Mouse (Mus musculus) liver, embryonic 13.5 days (tissue): ENCODE measurements around the gene Cnnm2. TPM values are rescaled to one million over a fixed set of nuclear protein-coding genes. Genes with fewer than 3 reads are reported as not detected.
A peak's percentile ranks its signal among the peaks of the same experiment; 100 is the strongest.

Experiments used
- ATAC-seq: fragments of 200-750 bp; cut with Nextera tagmentation; 2 replicates; pipeline ENCODE4 v1.8.0; 2017; ENCODE audit warnings: low read depth, mild to moderate bottlenecking, moderate number of reproducible peaks, moderate library complexity
- DNase-seq: peaks from one replicate; pipeline ENCODE4 v3.0.0; 2022
- H3K27ac ChIP-seq: fragments of 300-500 bp; sonication (generic); 2 replicates; pipeline ENCODE4 v1.5.1; 2015; ENCODE audit warnings: moderate library complexity, mild to moderate bottlenecking, inconsistent platforms
- H3K27me3 ChIP-seq: fragments of 300-500 bp; sonication (generic); 2 replicates; pipeline ENCODE4 v1.6.1; 2015; ENCODE audit warnings: mild to moderate bottlenecking, inconsistent platforms
- H3K36me3 ChIP-seq: fragments of 300-500 bp; sonication (generic); 2 replicates; pipeline ENCODE4 v1.6.1; 2015; ENCODE audit warnings: mild to moderate bottlenecking, inconsistent platforms
- H3K4me1 ChIP-seq: fragments of 300-500 bp; sonication (generic); replicated peaks from 2 replicates; pipeline ENCODE4 v1.6.1; 2015; ENCODE audit warnings: inconsistent platforms
- H3K4me2 ChIP-seq: fragments of 300-500 bp; sonication (generic); 2 replicates; pipeline ENCODE4 v1.6.1; 2015; ENCODE audit warnings: inconsistent platforms, mild to moderate bottlenecking, moderate library complexity
- H3K4me3 ChIP-seq: fragments of 300-500 bp; sonication (generic); replicated peaks from 2 replicates; pipeline ENCODE4 v1.5.1; 2015; ENCODE audit warnings: mild to moderate bottlenecking, inconsistent platforms
- H3K9ac ChIP-seq: fragments of 300-500 bp; sonication (generic); 2 replicates; pipeline ENCODE4 v1.6.1; 2015; ENCODE audit warnings: mild to moderate bottlenecking, inconsistent platforms
- H3K9me3 ChIP-seq: fragments of 300-500 bp; sonication (generic); replicated peaks from 2 replicates; pipeline ENCODE4 v1.6.1; 2016; ENCODE audit warnings: inconsistent platforms
- WGBS: fragments of 180-500 bp; shearing (Covaris S2); methylation state at CpG from one replicate; pipeline ENCODE4 v1.1.7; 2015; ENCODE audit not compliant: insufficient replicate concordance; 5-methylcytosine and 5-hydroxymethylcytosine counted together
- polyA plus RNA-seq: library from polyadenylated mRNA; unstranded; fragments of >200 nt; fragmentation: Nextera tagmentation; extraction: Ambion mirVana; gene quantifications from 2 replicates; pipeline ENCODE4 v1.2.1, GENCODE M21; 2015

Cnnm2 gene
- polyA plus RNA-seq, 1 experiment from 2014 or later, result 1.2 TPM

DNA sequence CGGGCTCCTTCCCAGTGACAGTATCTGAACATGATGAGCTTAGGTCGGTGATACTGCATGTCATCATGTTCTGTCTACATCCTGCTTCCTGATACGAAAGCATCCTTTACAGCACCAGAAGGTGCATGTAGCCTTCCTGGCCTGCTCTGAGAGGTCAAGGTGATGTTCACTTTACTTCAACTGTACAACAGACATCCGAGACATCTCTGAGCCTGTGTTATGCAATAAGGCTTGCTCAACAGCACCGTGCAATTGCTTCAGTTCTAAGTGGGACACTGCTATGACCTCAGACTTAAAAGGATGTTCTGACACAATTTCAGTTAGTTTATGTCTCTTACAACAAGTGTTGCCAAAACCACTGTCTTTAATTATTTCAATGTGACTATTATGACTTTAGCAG is 139.9 kb downstream of the Cnnm2 start:
- H3K36me3 ChIP-seq, result peaks cover 37% of the 10 kb centered on the region
- H3K9me3 ChIP-seq, result peaks cover 6% of the 10 kb centered on the region; the same call in 1 of the 2 replicates

DNA sequence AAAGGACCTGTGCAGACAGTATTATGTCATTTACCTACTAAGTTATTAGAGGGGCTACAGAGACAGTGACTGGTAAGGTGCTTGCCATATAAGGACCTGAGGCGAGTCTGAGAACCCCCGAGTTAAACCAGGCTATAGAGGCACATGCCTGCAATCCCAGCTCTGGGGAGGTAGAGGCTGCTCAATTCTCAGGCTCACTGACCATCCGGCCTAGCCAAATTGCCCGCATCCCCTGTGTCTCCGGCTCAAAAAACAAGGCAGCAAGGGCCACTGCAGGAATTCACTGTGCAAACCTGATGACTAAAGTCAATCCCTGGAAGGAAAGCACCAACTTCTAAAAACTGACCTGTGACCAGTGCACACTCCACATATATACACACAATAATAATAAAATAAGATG is 142.0 kb downstream of the Cnnm2 start:
- H3K27me3 ChIP-seq, result no peaks in the 10 kb centered on the region
- H3K4me1 ChIP-seq, result peaks cover 85% of the 10 kb centered on the region
- H3K36me3 ChIP-seq, result peaks cover 20% of the 10 kb centered on the region
- WGBS, result 89% methylated on average over 5 of the region's 5 CpGs
- no peak overlapping the region for H3K4me2 ChIP-seq
- DNase-seq (no peak), ATAC-seq (no peak)
- peak overlapping the region; percentile 96 for H3K27ac ChIP-seq
- H3K9ac ChIP-seq, result peak overlapping the region; percentile 37; the same call in 1 of the 2 replicates
- H3K4me3 ChIP-seq, result no peak overlapping the region
- H3K9me3 ChIP-seq, result no peaks in the 10 kb centered on the region

More for the DNA sequence above, 139.9 kb downstream of the Cnnm2 start:
- peak overlapping the region; percentile 6; the same call in 1 of the 2 replicates for H3K9ac ChIP-seq
- H3K27me3 ChIP-seq, result no peaks in the 10 kb centered on the region
- WGBS, result 45% methylated on average over 5 of the region's 5 CpGs
- peak overlapping the region; percentile 77 for H3K27ac ChIP-seq
- H3K4me3 ChIP-seq, result no peak overlapping the region
- H3K4me2 ChIP-seq, result peak overlapping the region; percentile 30
- H3K4me1 ChIP-seq, result peaks cover 69% of the 10 kb centered on the region
- DNase-seq (no peak), ATAC-seq (no peak)

DNA sequence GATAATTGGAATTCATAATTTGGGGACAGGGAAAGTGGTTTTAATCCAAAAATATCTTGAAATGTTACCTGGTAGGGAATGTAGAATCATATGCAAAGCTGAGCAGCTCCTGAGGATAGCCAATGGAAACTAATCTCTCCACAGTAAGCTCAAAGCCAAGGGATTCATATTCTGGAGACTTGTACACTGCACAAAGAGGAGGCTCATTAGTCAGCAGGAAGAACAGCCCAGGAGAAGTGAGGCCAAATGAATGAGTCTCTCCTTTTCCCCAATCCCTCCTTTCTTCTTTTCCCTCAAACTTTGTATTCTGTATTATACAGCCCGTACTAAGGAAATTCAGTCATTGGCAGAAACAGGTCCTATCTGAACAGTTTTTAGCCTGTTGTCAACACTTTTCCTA is 143.5 kb downstream of the Cnnm2 start:
- peak; percentile 60 for ATAC-seq
- H3K27me3 ChIP-seq, result no peaks in the 10 kb centered on the region
- H3K36me3 ChIP-seq, result peaks cover 9% of the 10 kb centered on the region; the same call in 1 of the 2 replicates
- no peak for DNase-seq
- H3K9me3 ChIP-seq, result no peaks in the 10 kb centered on the region
- H3K4me1 ChIP-seq, result peaks cover 89% of the 10 kb centered on the region
- peak overlapping the region; percentile 96 for H3K27ac ChIP-seq
- H3K9ac ChIP-seq, result peak overlapping the region; percentile 61
- peak overlapping the region; percentile 24 for H3K4me3 ChIP-seq
- H3K4me2 ChIP-seq, result peak overlapping the region; percentile 60
- WGBS, result 36% methylated on average over 1 of the region's 1 CpGs

DNA sequence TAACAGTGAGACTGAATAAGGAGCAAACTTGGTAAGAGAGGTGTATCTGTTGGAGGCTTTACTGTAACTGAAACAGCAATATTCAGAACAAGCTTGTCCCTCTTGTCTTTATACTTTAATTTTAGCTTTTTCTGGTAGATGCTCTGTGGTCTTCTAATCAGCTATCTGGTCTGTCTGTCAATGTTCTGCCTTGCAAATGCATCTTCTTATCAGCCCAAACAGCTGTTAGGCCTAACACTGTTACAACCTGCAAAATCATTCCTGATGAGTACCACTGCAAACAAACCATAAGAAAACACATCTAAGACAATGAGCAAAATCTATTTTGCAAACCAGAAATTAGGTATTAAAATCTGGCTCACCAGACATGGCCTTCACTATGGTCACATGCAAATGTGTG is 144.0 kb downstream of the Cnnm2 start:
- Histone ChIP-seq H3K4me3 (peak overlapping the region; percentile 24), H3K4me1 (peaks cover 88% of the 10 kb centered on the region), H3K36me3 (peaks cover 9% of the 10 kb centered on the region; the same call in 1 of the 2 replicates), H3K27me3 (no peaks in the 10 kb centered on the region), H3K9me3 (no peaks in the 10 kb centered on the region), H3K27ac (peak overlapping the region; percentile 96), H3K4me2 (peak overlapping the region; percentile 60), H3K9ac (peak overlapping the region; percentile 61)
- peak; percentile 53 for DNase-seq
- peak; percentile 85 for ATAC-seq

DNA sequence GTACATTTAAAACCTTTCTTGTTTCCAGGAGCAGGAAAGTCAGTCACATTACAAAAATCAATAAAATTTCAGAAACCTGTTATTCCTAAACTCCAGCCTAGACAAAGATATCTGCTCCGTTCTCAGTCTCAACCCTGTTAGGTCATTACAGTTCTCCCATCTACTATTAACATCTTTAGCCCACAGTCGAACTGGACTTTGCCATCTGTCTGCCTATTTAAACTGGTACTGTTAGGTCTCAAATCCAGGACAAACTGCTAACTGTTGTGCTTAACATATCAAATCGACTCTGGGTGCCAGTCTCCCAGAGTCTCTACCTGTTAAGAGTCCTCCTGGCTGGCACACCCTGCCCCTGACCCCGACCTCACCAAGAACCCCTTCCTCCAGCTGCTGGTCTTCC is 144.6 kb downstream of the Cnnm2 start:
- Histone ChIP-seq H3K4me2 (peak overlapping the region; percentile 60), H3K4me1 (peaks cover 88% of the 10 kb centered on the region)

DNA sequence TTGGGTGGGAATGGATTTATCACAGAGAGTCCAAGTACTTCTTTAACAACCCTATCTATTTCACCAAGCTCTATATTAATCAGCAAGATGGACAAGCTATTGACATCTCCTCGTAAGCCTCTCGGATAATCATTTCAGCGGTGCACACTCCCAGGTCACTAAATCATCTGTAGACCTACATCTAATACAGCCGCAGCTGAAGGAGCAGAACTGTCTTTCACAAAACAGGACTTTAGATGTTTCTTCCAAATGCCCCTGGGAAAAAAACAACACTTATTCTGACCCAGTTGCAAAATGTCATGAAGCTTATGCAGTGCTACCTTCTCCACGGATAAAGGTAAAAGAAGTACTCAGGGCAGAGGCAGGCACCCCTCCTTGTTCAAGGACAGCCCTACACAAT is 146.8 kb downstream of the Cnnm2 start:
- DNase-seq (no peak), ATAC-seq (no peak)
- Histone ChIP-seq H3K36me3 (peaks cover 14% of the 10 kb centered on the region; the same call in 1 of the 2 replicates), H3K27ac (peak overlapping the region; percentile 47), H3K9me3 (no peaks in the 10 kb centered on the region), H3K4me2 (no peak overlapping the region), H3K4me1 (peaks cover 92% of the 10 kb centered on the region), H3K27me3 (no peaks in the 10 kb centered on the region), H3K9ac (no peak overlapping the region), H3K4me3 (no peak overlapping the region)
- WGBS, result 73% methylated on average over 5 of the region's 5 CpGs

More for the DNA sequence above, 144.6 kb downstream of the Cnnm2 start:
- H3K36me3 ChIP-seq, result peaks cover 9% of the 10 kb centered on the region; the same call in 1 of the 2 replicates
- H3K9me3 ChIP-seq, result no peaks in the 10 kb centered on the region
- WGBS, result 54% methylated on average over 4 of the region's 4 CpGs
- no peaks in the 10 kb centered on the region for H3K27me3 ChIP-seq
- H3K9ac ChIP-seq, result peak overlapping the region; percentile 57
- no peak for DNase-seq
- H3K27ac ChIP-seq, result peak overlapping the region; percentile 96
- H3K4me3 ChIP-seq, result no peak overlapping the region
- 0 out of 2 replicates have a peak, but pooled peaks have one; percentile 15 for ATAC-seq

DNA sequence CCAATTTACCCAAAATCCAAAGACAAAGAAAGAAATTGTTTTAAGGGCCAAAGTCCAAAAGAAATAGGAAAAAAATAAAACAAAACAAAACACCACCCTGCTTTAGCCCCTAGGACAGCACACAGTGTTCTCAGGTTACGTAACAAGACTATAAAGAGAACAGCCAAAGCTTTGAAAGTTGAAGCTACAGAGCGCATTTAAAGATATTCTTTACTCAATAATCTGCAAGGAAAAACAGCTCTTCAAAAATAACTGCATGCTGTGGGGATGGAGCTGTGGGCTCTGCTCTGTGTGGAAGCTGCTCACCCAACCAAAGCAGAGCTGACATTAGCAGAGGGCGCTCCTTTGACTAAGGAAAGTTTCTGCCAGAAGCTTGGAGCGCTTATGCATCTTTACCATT is 147.6 kb downstream of the Cnnm2 start:
- Histone ChIP-seq H3K27ac (peak overlapping the region; percentile 47), H3K36me3 (peaks cover 6% of the 10 kb centered on the region; the same call in 1 of the 2 replicates), H3K9me3 (no peaks in the 10 kb centered on the region), H3K9ac (no peak overlapping the region), H3K27me3 (no peaks in the 10 kb centered on the region), H3K4me3 (no peak overlapping the region), H3K4me1 (peaks cover 85% of the 10 kb centered on the region), H3K4me2 (no peak overlapping the region)
- ATAC-seq, result no peak
- WGBS, result 93% methylated on average over 4 of the region's 4 CpGs
- DNase-seq, result no peak

DNA sequence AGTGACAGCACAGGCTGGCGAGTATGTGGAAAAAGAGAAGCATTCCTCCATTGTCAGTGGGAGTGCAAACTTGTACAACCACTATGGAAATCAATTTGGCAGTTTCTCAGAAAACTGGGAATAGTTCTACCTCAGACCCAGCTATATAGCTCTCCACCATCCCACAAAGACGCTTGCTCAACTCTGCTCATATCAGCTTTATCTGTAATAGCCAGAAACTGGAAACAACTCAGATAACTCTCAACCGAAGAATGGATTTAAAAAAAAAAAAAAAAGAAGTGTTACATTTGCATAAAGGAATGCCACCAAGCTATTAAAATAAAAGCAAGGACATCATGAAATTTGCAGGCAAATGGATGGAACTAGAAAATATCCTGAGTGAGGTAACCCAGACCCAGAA is 150.1 kb downstream of the Cnnm2 start:
- Histone ChIP-seq H3K4me3 (no peak overlapping the region), H3K27me3 (no peaks in the 10 kb centered on the region), H3K36me3 (peaks cover 9% of the 10 kb centered on the region; the same call in 1 of the 2 replicates), H3K9me3 (no peaks in the 10 kb centered on the region), H3K4me2 (peak overlapping the region; percentile 28), H3K9ac (no peak overlapping the region; the same call in 1 of the 2 replicates), H3K27ac (no peak overlapping the region; the same call in 1 of the 2 replicates), H3K4me1 (peaks cover 65% of the 10 kb centered on the region)
- DNase-seq (no peak), ATAC-seq (peak; percentile 66)
- 39% methylated on average over 3 of the region's 3 CpGs for WGBS

DNA sequence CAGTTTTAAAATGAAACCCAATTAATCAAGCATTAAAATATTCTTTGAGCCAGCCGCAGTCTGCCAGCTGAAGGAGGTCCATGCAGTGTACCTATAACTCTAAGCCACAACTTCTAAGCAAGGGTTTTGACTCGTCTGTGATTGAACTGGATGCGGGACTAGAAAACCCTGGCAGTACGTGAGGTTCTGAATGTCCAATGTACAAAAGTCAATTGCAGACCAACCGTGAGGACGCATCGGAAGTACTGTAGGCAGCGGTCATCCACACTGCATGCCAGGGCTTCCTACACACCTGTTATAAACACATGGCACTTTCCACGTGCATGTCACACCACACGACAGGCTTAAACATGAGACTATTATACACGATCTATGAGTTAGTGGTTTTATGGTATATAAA is 152.2 kb downstream of the Cnnm2 start:
- WGBS, result 86% methylated on average over 11 of the region's 11 CpGs
- Histone ChIP-seq H3K36me3 (peaks cover 9% of the 10 kb centered on the region; the same call in 1 of the 2 replicates), H3K27ac (peak overlapping the region; percentile 50; the same call in 1 of the 2 replicates), H3K4me2 (no peak overlapping the region), H3K4me3 (no peak overlapping the region), H3K4me1 (peaks cover 47% of the 10 kb centered on the region), H3K9me3 (no peaks in the 10 kb centered on the region), H3K27me3 (no peaks in the 10 kb centered on the region), H3K9ac (no peak overlapping the region)
- DNase-seq, result no peak
- ATAC-seq, result no peak

DNA sequence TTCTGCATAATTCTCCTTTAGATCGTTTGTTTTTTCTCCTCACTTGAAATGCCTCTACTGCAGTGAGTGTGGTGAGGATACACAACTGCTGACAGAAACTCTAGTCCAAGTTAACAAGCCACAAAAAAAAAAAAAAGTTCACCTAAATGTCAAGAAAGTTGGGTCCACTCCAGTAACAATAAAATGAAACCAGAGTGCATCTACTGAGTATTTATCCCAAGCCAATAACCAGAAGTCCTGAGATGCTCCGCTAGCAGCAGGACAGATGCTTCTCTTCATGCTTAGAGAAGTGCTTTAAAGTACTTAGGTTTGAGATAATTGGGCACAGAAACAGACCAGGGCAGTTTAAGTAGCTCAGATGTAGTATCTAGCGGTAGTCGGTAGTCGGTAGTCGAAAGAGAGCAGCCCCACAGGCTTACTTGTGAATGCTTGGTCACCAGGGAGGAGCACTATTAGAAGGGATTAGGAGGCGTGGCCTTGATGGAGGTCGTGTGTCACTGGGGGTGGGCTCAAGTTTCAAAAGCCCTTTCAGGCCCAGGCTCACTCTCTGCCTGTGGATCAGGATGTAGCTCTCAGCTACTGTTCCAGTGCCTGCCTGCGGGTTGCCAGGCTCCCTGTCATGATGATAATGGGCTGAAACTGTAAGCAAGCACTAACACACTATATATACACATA is 154.1 kb downstream of the Cnnm2 start:
- H3K9ac ChIP-seq, result no peak overlapping the region
- 75% methylated on average over 9 of the region's 9 CpGs for WGBS

DNA sequence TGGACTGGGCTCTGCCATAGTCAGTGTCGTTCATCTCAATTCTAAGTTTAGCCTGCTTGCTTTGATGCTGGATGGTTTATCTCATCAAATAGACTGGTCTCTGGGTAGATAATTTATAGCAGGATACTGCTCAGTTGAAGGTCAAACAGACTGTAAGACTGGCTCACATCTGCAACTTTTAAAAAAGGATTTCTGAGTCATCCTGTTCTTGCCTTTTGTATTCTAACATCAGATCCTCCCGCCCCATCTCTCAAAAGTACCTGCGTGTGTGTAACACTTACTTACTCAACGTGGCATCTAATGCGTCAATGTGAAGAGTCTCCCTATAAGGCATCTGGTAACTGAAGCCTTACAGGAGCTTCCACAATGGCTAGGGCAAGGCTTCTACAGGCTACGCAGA is 159.2 kb downstream of the Cnnm2 start:
- ATAC-seq, result no peak
- H3K27me3 ChIP-seq, result no peaks in the 10 kb centered on the region
- WGBS, result 79% methylated on average over 6 of the region's 6 CpGs

More for the DNA sequence above, 154.1 kb downstream of the Cnnm2 start:
- H3K27ac ChIP-seq, result no peak overlapping the region
- no peak overlapping the region for H3K4me2 ChIP-seq
- ATAC-seq (no peak), DNase-seq (no peak)
- no peaks in the 10 kb centered on the region for H3K27me3 ChIP-seq
- peaks cover 9% of the 10 kb centered on the region; the same call in 1 of the 2 replicates for H3K36me3 ChIP-seq
- H3K4me3 ChIP-seq, result no peak overlapping the region
- peaks cover 33% of the 10 kb centered on the region for H3K4me1 ChIP-seq
- H3K9me3 ChIP-seq, result no peaks in the 10 kb centered on the region

More for the DNA sequence above, 159.2 kb downstream of the Cnnm2 start:
- Histone ChIP-seq H3K4me2 (no peak overlapping the region), H3K9me3 (no peaks in the 10 kb centered on the region), H3K4me3 (no peak overlapping the region), H3K9ac (no peak overlapping the region), H3K36me3 (peaks cover 10% of the 10 kb centered on the region; the same call in 1 of the 2 replicates), H3K27ac (peak overlapping the region; percentile 36; the same call in 1 of the 2 replicates), H3K4me1 (peaks cover 6% of the 10 kb centered on the region; the same call in 1 of the 2 replicates)
- no peak for DNase-seq
